Mouse (Mus musculus): ENCODE measurements around the gene Tnfsfm13. TPM values are rescaled to one million over a fixed set of nuclear protein-coding genes. Genes with fewer than 3 reads are reported as not detected.
A peak's percentile ranks its signal among the peaks of the same experiment; 100 is the strongest.
"Not testable (repeated sequence)": the region's sequence is repeated elsewhere in the genome, so short reads cannot be mapped to it uniquely, and the experiment has no call there.

The Tnfsfm13 gene
- polyA plus RNA-seq, 1 experiment from 2014 or later, result 4.8 TPM

DNA sequence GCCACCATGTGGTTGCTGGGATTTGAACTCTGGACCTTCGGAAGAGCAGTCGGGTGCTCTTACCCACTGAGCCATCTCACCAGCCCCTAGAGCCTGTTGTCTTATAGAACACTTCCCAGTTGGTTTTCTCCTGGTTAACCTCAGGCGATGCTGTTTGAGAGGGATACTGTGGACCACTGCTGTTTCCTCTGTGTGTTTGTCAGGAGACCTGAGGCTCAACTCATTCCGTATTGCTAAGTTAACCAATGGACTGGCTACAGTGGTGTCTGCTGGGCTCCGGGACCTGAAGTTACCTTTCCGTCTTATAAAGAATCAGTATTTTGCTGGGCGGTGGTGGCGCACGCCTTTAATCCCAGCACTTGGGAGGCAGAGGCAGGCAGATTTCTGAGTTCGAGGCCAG, 7.0 kb upstream of the Tnfsfm13 start:
- not testable (repeated sequence) for H3K27ac ChIP-seq; H3K27me3 ChIP-seq; H3K4me3 ChIP-seq; H3K4me1 ChIP-seq; H3K9me3 ChIP-seq; H3K4me2 ChIP-seq; H3K36me3 ChIP-seq; H3K9ac ChIP-seq; ATAC-seq (ENCODE audit: insufficient number of reproducible peaks, low FRiP score, low TSS enrichment, low read depth)
- WGBS, result 91% methylated on average over 10 of the region's 10 CpGs

DNA sequence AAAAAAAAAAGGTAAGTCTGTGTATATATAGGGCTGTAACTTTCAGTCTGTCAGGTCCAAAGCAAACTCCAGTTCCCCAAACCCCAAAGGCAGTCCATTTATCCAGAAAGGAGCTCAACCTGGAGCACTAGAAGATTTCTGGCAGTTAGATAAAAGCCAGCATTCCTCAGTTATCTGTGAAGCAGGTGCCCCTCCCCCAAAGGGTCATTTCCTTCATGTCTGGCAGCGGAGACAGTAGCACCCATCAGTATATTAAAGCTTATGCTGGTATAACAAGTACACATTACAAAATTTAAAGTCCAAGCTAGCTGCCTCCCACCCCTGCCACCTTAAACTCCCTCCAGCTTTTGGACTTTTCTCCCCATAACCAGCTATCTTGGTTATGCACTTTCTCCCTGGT, 3.7 kb upstream of the Tnfsfm13 start:
- no peak overlapping the region for H3K27ac ChIP-seq
- no peaks in the 10 kb centered on the region for H3K9me3 ChIP-seq
- H3K36me3 ChIP-seq, result no peaks in the 10 kb centered on the region
- peaks cover 14% of the 10 kb centered on the region for H3K4me1 ChIP-seq
- H3K27me3 ChIP-seq, result no peaks in the 10 kb centered on the region
- no peak overlapping the region for H3K9ac ChIP-seq
- H3K4me2 ChIP-seq, result no peak overlapping the region
- 54% methylated on average over 1 of the region's 1 CpGs for WGBS
- no peak for ATAC-seq (ENCODE audit: insufficient number of reproducible peaks, low FRiP score, low TSS enrichment, low read depth)
- no peak overlapping the region for H3K4me3 ChIP-seq

DNA sequence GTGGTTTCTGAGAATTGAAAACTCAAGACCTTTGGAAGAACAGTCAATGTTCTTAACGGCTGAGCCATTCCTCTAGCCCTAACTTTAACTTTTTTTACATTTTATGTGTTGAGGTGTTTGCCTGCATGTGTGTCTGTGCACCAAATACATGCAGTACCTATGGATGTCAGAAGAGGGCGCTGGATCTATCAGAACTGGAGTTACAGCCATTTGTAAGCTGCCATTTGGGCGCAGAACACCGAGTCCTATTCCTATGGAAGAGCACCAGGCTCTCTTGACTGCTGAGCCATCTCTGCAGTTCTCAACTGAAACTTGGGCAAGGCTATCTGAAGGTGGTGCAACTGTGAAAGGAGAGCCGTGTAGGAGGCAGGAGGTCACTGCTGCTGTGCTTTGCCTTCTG, 2.7 kb upstream of the Tnfsfm13 start:
- Histone ChIP-seq H3K27me3 (no peaks in the 10 kb centered on the region), H3K4me2 (no peak overlapping the region), H3K27ac (no peak overlapping the region), H3K9me3 (no peaks in the 10 kb centered on the region), H3K36me3 (no peaks in the 10 kb centered on the region), H3K9ac (no peak overlapping the region), H3K4me3 (no peak overlapping the region), H3K4me1 (peaks cover 14% of the 10 kb centered on the region)
- no peak for ATAC-seq (ENCODE audit: insufficient number of reproducible peaks, low FRiP score, low TSS enrichment, low read depth)
- 72% methylated on average over 5 of the region's 5 CpGs for WGBS

- Histone ChIP-seq H3K4me2 (no peak overlapping the region), H3K27me3 (no peaks in the 10 kb centered on the region), H3K9ac (no peak overlapping the region), H3K9me3 (no peaks in the 10 kb centered on the region), H3K27ac (no peak overlapping the region), H3K36me3 (peaks cover 3% of the 10 kb centered on the region; the same call in 1 of the 2 replicates), H3K4me1 (peaks cover 14% of the 10 kb centered on the region), H3K4me3 (no peak overlapping the region)
- WGBS, result 89% methylated on average over 3 of the region's 3 CpGs
- ATAC-seq (ENCODE audit: insufficient number of reproducible peaks, low FRiP score, low TSS enrichment, low read depth), result no peak
Observed at GRCm38 (mm10) chr11:69697396-69697795, 1.5 kb upstream of the Tnfsfm13 start.

DNA sequence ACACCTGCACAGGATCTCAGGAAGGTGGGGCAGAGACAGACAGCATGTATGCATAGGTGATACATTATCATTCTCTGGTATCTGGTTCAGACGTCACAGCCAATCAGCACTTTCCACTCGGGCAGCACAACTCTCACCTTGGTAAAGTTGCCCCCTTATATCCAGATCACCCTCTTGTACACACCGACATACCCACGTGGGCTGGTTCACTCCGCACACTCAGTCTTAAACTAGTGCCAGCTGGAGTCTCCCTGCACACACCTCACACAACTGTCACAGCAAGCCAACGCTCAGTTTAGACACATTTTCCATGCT, 895 bp downstream of the Tnfsfm13 start:
- peak overlapping the region; percentile 89 for H3K27ac ChIP-seq
- H3K9ac ChIP-seq, result peak overlapping the region; percentile 64; the same call in 1 of the 2 replicates
- WGBS, result 21% methylated on average over 6 of the region's 6 CpGs
- H3K4me3 ChIP-seq, result peak overlapping the region; percentile 55
- no peaks in the 10 kb centered on the region for H3K9me3 ChIP-seq
- no peaks in the 10 kb centered on the region for H3K27me3 ChIP-seq
- no peak for ATAC-seq (ENCODE audit: insufficient number of reproducible peaks, low FRiP score, low TSS enrichment, low read depth)
- peaks cover 3% of the 10 kb centered on the region; the same call in 1 of the 2 replicates for H3K36me3 ChIP-seq
- peaks cover 14% of the 10 kb centered on the region for H3K4me1 ChIP-seq
- H3K4me2 ChIP-seq, result peak overlapping the region; percentile 90

DNA sequence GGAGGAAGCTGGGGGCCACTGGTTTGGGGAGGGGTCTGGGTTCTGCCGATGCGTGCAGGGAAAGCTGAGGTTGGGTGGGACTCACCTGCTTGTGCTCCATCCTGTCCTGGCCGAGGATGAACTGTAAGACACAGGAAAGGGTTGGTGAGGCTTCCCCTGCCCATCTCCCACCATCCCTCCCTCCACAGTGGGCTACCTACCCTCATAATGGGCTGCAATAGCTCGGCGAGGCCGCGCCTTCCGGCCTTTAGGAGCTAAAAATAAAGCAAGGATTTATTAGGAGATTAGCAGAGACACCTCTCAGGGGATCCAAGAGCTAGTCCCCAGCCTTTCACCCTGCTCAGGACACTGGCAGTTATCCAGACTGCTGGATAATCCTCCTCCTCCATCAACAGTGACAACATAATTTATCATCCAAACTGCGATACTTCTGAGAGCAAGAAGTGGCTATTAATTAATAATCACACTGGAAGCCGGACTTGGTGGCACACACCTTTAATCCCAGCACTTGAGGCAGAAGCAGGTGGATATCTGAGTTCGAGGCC, 2.4 kb downstream of the Tnfsfm13 start:
- Histone ChIP-seq H3K27me3 (no peaks in the 10 kb centered on the region), H3K36me3 (peaks cover 3% of the 10 kb centered on the region; the same call in 1 of the 2 replicates), H3K4me2 (no peak overlapping the region), H3K4me3 (no peak overlapping the region), H3K4me1 (peaks cover 14% of the 10 kb centered on the region), H3K27ac (no peak overlapping the region), H3K9me3 (no peaks in the 10 kb centered on the region), H3K9ac (no peak overlapping the region)
- no peak for ATAC-seq (ENCODE audit: insufficient number of reproducible peaks, low FRiP score, low TSS enrichment, low read depth)
- WGBS, result 56% methylated on average over 11 of the region's 11 CpGs

- Histone ChIP-seq H3K9ac (no peak overlapping the region), H3K4me2 (no peak overlapping the region), H3K36me3 (peaks cover 3% of the 10 kb centered on the region; the same call in 1 of the 2 replicates), H3K9me3 (no peaks in the 10 kb centered on the region), H3K4me3 (no peak overlapping the region), H3K27ac (no peak overlapping the region), H3K4me1 (peaks cover 14% of the 10 kb centered on the region), H3K27me3 (no peaks in the 10 kb centered on the region)
- ATAC-seq (ENCODE audit: insufficient number of reproducible peaks, low FRiP score, low TSS enrichment, low read depth), result no peak
- 87% methylated on average over 6 of the region's 6 CpGs for WGBS
Observed at GRCm38 (mm10) chr11:69692863-69693262, 3.0 kb downstream of the Tnfsfm13 start.

DNA sequence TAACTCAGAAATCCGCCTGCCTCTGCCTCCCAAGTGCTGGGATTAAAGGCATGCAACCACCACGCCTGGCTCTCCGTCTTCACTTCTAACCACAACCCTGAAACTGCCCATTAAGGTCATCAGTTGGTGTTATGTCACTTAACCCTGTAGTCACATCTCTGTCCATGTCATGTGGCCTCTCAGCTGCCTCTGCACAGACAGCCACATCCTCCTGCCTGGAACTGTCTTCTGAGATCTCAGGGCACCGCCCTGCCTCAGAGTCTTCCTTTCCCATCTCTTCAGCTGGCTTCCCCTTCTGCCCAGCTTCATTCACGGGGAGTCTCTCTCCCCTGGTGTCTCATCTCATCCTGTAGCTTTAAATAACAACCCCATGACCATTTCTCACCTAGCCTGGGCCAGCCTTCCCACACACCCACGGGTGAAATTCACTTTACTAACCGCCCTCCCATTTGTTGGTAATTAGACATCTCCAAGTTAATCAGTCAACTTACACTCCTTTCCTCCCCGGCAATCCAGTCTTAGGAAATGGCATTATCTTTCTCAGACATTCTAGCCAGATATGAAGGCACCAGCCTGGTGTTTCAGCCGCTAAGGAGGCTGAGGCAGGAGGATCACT, 3.6 kb downstream of the Tnfsfm13 start:
- peaks cover 14% of the 10 kb centered on the region for H3K4me1 ChIP-seq
- no peak overlapping the region for H3K27ac ChIP-seq
- H3K9ac ChIP-seq, result no peak overlapping the region
- H3K27me3 ChIP-seq, result no peaks in the 10 kb centered on the region
- no peaks in the 10 kb centered on the region for H3K9me3 ChIP-seq
- peaks cover 3% of the 10 kb centered on the region; the same call in 1 of the 2 replicates for H3K36me3 ChIP-seq
- WGBS, result 70% methylated on average over 9 of the region's 9 CpGs
- no peak overlapping the region for H3K4me3 ChIP-seq
- H3K4me2 ChIP-seq, result no peak overlapping the region
- ATAC-seq (ENCODE audit: insufficient number of reproducible peaks, low FRiP score, low TSS enrichment, low read depth), result no peak

GRCm38 (mm10) chr11:69689891-69690290, 6.0 kb downstream of the Tnfsfm13 start:
- H3K36me3 ChIP-seq, result peaks cover 3% of the 10 kb centered on the region; the same call in 1 of the 2 replicates
- no peaks in the 10 kb centered on the region for H3K9me3 ChIP-seq
- H3K4me2 ChIP-seq, result no peak overlapping the region
- WGBS, result 92% methylated on average over 1 of the region's 1 CpGs
- H3K4me3 ChIP-seq, result no peak overlapping the region
- H3K9ac ChIP-seq, result no peak overlapping the region
- no peak overlapping the region for H3K27ac ChIP-seq
- ATAC-seq (ENCODE audit: insufficient number of reproducible peaks, low FRiP score, low TSS enrichment, low read depth), result no peak
- peaks cover 25% of the 10 kb centered on the region for H3K4me1 ChIP-seq
- no peaks in the 10 kb centered on the region for H3K27me3 ChIP-seq

DNA sequence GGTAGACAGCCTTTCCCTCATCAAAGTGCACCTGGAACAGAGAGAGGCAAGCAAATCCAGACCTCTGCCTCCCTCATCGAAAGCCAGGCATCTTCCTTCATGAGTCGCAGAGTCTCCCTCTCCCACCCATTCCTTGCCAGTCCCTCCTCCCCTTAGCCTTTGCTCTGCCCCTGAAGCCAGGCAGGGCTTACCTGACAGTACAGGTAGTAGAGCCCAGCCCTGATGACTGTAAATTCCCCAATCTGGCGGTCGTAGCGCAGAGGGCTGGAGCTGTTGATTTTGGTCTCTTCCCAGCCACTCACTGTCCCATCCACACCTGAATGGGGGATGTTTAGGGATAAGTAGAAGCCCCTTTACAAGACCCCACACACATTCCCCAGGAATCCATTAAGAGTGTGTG, 8.8 kb downstream of the Tnfsfm13 start:
- no peak for ATAC-seq (ENCODE audit: insufficient number of reproducible peaks, low FRiP score, low TSS enrichment, low read depth)
- Histone ChIP-seq H3K27ac (no peak overlapping the region; the same call in 1 of the 2 replicates), H3K36me3 (no peaks in the 10 kb centered on the region), H3K27me3 (no peaks in the 10 kb centered on the region), H3K4me3 (no peak overlapping the region), H3K4me2 (peak overlapping the region; percentile 6; the same call in 1 of the 2 replicates), H3K9me3 (no peaks in the 10 kb centered on the region), H3K4me1 (peaks cover 50% of the 10 kb centered on the region), H3K9ac (no peak overlapping the region)
- 43% methylated on average over 5 of the region's 5 CpGs for WGBS

DNA sequence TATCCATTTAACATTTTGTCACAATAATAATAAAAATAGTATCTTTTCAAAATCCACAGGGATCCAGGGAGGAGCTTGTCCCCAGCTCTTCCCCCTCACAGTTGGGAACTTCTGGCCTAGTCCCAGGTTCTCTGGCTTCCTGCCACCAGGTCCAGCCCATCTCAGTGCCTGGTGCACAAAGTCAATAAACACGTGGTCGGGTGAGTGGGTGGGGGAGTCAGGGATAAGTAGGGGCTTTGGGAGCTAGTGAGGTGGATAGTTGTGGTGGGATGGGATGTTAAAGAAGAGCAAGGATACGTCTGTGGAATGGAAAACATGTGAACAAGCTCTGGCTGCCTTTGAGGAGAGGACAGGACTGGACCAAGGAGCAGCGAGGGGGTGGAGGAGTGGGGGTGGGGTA, 9.5 kb downstream of the Tnfsfm13 start:
- no peak overlapping the region for H3K9ac ChIP-seq
- peaks cover 50% of the 10 kb centered on the region for H3K4me1 ChIP-seq
- H3K27ac ChIP-seq, result peak overlapping the region; percentile 94
- H3K36me3 ChIP-seq, result no peaks in the 10 kb centered on the region
- H3K4me3 ChIP-seq, result no peak overlapping the region
- no peak for ATAC-seq (ENCODE audit: insufficient number of reproducible peaks, low FRiP score, low TSS enrichment, low read depth)
- H3K27me3 ChIP-seq, result no peaks in the 10 kb centered on the region
- no peaks in the 10 kb centered on the region for H3K9me3 ChIP-seq
- WGBS, result 12% methylated on average over 4 of the region's 4 CpGs
- H3K4me2 ChIP-seq, result peak overlapping the region; percentile 6; the same call in 1 of the 2 replicates

- no peaks in the 10 kb centered on the region for H3K9me3 ChIP-seq
- H3K27me3 ChIP-seq, result no peaks in the 10 kb centered on the region
- peak within 1 kb of the TSS; percentile 94 for H3K27ac ChIP-seq
- ATAC-seq (ENCODE audit: insufficient number of reproducible peaks, low FRiP score, low TSS enrichment, low read depth), result no peak
- WGBS, result 64% methylated on average over 10 of the region's 10 CpGs
- peak within 1 kb of the TSS; percentile 6; the same call in 1 of the 2 replicates for H3K4me2 ChIP-seq
- peaks cover 55% of the 10 kb centered on the region for H3K4me1 ChIP-seq
- 0 out of 2 replicates have a peak within 1 kb of the TSS, but pooled peaks have one; percentile 26 for H3K9ac ChIP-seq
- H3K36me3 ChIP-seq, result no peaks in the 10 kb centered on the region
- H3K4me3 ChIP-seq, result no peak within 1 kb of the TSS
Observed at GRCm38 (mm10) chr11:69685526-69686148, 10.3 kb downstream of the Tnfsfm13 start, which contains the start of gene Tnfsf13. Gene Tnfsf13 (minus strand): TSS chr11:69685784.
